Mouse (Mus musculus): ENCODE measurements around the gene Fastkd3. TPM values are rescaled to one million over a fixed set of nuclear protein-coding genes. Genes with fewer than 3 reads are reported as not detected.
"Not testable (repeated sequence)": the region's sequence is repeated elsewhere in the genome, so short reads cannot be mapped to it uniquely, and the experiment has no call there.

Fastkd3 gene
- 10.5 and 13.0 TPM in 2 replicates for polyA plus RNA-seq (2012; rRNA removed)

DNA sequence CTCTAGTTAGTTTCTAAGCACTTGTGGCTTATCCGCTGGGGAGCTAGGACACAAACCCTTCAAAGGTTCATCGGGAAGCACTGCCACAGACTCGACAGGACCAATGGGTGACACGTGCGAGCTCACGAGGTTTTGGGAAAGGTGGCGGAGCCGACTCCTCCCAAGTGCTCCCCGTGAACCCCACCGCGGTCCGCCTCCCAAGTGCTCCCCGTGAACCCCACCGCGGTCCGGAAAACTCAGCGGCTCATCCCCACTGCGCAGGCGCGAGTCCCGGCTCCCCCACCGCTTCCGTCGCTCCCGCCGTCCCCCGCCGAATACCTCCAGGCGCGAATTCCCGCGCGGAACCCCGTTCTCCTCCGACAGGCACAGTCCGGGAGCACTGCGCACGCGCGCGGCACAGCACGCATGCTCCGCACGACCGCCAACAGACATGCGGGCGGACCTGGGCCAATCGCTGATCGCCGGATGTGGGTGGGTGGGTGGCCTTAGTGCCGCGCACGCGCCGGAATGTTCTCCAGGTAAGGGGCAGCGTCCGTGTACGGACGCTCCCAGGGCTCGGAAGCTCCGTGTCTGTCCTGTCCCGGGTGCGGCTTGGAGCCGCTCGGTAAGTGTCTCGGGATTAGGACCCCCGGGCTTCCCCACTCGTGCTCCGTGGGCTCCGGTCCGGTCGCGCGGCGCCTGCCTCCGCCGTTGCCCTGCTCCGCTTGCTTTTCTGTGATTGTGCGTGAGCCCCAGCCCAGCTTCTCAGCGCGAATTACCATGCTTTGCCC is at the start of gene Fastkd3, which contains the start of gene Mtrr:
Gene Fastkd3, plus strand, starts transcription at position 488 of the 770 bp plus-strand sequence.
Gene Mtrr, minus strand, starts transcription at position 403 of the 770 bp plus-strand sequence.
- under 1% methylated on average over 81 of the region's 81 CpGs for WGBS
- peaks cover 3% of the 10 kb centered on the region; the same call in 1 of the 2 replicates for H3K36me3 ChIP-seq (ENCODE audit: control insufficient read depth, insufficient read depth, low read length)

DNA sequence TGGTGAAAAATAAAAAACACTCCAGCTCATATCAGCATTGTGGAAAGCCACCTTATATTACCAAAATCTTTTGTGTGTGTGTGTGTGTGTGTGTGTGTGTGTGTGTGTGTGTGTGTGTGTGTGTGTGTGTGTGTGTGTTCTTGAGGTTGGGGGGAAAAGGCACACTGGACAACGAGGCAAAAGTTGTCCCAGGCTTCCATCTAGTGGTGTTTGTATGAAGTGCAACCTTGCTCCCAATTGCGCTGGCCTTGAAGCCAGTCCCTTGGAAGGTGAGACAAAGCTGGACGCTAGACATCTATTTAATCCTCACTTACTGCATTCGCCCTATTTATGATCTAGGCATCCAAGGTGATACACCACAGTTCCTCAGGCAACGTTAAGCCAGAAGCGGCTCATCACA is 28.6 kb upstream of the Fastkd3 start:
- DNase-seq; H3K27me3 ChIP-seq (replicated peaks; ENCODE audit: control insufficient read depth, insufficient read depth, low read length); H3K4me3 ChIP-seq (ENCODE audit: insufficient read depth, low read depth, low read length); H3K4me1 ChIP-seq (ENCODE audit: control insufficient read depth, insufficient read depth, low read length); H3K27ac ChIP-seq (ENCODE audit: insufficient read depth, low read depth, low read length); H3K36me3 ChIP-seq (ENCODE audit: control insufficient read depth, insufficient read depth, low read length): not testable (repeated sequence)
- peak; percentile 56 for TF ChIP-seq CTCF (conservative IDR thresholded peaks at IDR 0.05; ENCODE audit: insufficient read depth, insufficient read length, low read depth, low read length)
- 16% methylated on average over 5 of the region's 6 CpGs for WGBS

More for the DNA sequence above, at the start of gene Fastkd3, which contains the start of gene Mtrr:
- peak within 1 kb of the TSS; percentile 76 for H3K4me3 ChIP-seq (ENCODE audit: insufficient read depth, low read depth, low read length)
- TF ChIP-seq CTCF (conservative IDR thresholded peaks at IDR 0.05; ENCODE audit: insufficient read depth, insufficient read length, low read depth, low read length) (no peak), POLR2A (IDR thresholded peaks at IDR 0.05; ENCODE audit: low read depth, low read length) (no peak)
- peak; percentile 99 for DNase-seq
- H3K4me1 ChIP-seq (ENCODE audit: control insufficient read depth, insufficient read depth, low read length), result peaks cover 3% of the 10 kb centered on the region; the same call in 1 of the 2 replicates
- peak within 1 kb of the TSS; percentile 64 for H3K27ac ChIP-seq (ENCODE audit: insufficient read depth, low read depth, low read length)
- no peaks in the 10 kb centered on the region for H3K27me3 ChIP-seq (replicated peaks; ENCODE audit: control insufficient read depth, insufficient read depth, low read length)

DNA sequence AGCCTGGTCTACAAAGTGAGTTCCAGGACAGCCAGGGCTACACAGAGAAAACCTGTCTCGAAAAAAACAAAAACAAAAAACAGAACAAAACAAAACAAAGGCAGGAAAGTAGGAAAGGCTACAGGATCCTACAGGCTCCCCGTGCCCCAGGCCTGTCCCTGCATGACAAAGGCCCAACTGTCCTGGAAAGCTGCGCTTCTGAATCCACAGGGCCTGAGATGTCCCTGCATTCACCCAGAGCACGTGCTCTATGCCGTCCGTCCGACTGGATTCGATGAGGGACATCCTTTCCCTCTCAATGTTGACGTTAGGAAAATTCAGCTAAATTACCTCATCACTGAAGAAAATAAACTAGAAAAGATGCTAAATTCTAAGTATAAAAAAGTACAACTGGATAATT is 13.9 kb upstream of the Fastkd3 start:
- H3K27ac ChIP-seq (ENCODE audit: insufficient read depth, low read depth, low read length), result no peak overlapping the region
- no peaks in the 10 kb centered on the region for H3K27me3 ChIP-seq (replicated peaks; ENCODE audit: control insufficient read depth, insufficient read depth, low read length)
- WGBS, result 96% methylated on average over 9 of the region's 9 CpGs
- H3K4me1 ChIP-seq (ENCODE audit: control insufficient read depth, insufficient read depth, low read length), result peaks cover 7% of the 10 kb centered on the region; the same call in 1 of the 2 replicates
- H3K36me3 ChIP-seq (ENCODE audit: control insufficient read depth, insufficient read depth, low read length), result 0 out of 2 replicates have a peak, but pooled peaks cover 2% of the 10 kb centered on the region
- TF ChIP-seq POLR2A (IDR thresholded peaks at IDR 0.05; ENCODE audit: low read depth, low read length) (no peak), CTCF (conservative IDR thresholded peaks at IDR 0.05; ENCODE audit: insufficient read depth, insufficient read length, low read depth, low read length) (no peak)
- DNase-seq, result no peak
- no peak overlapping the region for H3K4me3 ChIP-seq (ENCODE audit: insufficient read depth, low read depth, low read length)

DNA sequence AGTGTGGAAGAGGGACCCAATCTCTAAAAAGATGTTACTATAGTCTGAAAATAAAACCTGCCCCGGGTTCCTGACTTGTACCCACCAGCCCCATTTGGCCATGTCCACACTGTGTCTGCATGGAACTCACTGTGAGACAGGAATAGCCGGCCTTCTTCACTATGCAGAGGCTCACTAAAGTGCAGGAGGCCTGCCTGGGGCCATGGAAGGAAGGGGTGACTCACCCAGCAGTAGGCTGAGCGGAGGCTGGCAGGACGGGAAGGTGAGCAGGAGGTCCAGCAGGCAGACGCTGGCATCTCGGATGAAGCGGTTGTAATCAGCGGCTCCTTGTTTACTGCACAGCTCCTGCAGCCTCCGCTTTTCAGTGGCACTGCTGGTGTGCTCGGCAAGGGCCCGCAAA is 13.5 kb upstream of the Fastkd3 start:
- Histone ChIP-seq H3K36me3 (ENCODE audit: control insufficient read depth, insufficient read depth, low read length) (0 out of 2 replicates have a peak, but pooled peaks cover 2% of the 10 kb centered on the region), H3K27me3 (replicated peaks; ENCODE audit: control insufficient read depth, insufficient read depth, low read length) (no peaks in the 10 kb centered on the region), H3K4me3 (ENCODE audit: insufficient read depth, low read depth, low read length) (no peak overlapping the region), H3K27ac (ENCODE audit: insufficient read depth, low read depth, low read length) (no peak overlapping the region), H3K4me1 (ENCODE audit: control insufficient read depth, insufficient read depth, low read length) (peaks cover 9% of the 10 kb centered on the region; the same call in 1 of the 2 replicates)
- no peak for DNase-seq
- WGBS, result 91% methylated on average over 11 of the region's 11 CpGs
- TF ChIP-seq POLR2A (IDR thresholded peaks at IDR 0.05; ENCODE audit: low read depth, low read length), result no peak
- no peak for TF ChIP-seq CTCF (conservative IDR thresholded peaks at IDR 0.05; ENCODE audit: insufficient read depth, insufficient read length, low read depth, low read length)

DNA sequence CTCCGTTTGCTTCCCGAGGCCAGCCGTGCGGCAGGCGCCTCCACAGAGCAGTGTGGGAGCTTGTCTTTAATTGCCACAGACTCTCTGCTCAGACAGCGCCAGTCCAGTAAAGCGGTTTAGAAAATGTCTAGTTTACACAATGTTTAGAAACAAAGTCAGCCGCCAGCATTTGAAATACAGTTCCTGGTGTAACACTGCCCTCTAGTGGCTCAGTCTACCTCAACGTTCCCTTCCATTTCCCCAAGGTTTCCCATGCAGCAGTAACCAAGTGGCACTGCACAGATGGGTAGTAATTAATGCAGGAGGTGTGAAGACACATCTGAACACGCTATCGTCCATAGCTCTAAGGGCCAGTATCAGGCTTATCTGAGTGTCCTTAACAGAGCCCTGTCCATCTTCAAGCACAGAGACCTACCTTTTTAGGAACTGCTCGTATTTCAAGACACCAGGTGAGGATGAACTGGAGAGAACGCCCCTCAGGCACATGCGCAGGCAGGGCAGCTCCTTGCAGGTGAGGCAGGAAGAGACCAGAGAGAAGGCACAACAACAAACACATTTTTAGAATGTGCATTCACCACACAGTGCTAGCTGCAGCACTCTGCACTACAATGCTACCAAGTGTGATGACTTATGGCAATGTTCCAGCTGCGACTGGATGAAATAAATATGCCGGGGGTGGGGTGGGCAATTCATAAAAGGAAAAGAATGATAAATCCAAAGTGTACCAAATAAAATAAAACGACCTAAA is 12.3 kb upstream of the Fastkd3 start:
- WGBS, result 56% methylated on average over 17 of the region's 17 CpGs
- Histone ChIP-seq H3K27me3 (replicated peaks; ENCODE audit: control insufficient read depth, insufficient read depth, low read length) (no peaks in the 10 kb centered on the region), H3K27ac (ENCODE audit: insufficient read depth, low read depth, low read length) (no peak overlapping the region), H3K4me1 (ENCODE audit: control insufficient read depth, insufficient read depth, low read length) (peaks cover 9% of the 10 kb centered on the region; the same call in 1 of the 2 replicates), H3K4me3 (ENCODE audit: insufficient read depth, low read depth, low read length) (no peak overlapping the region), H3K36me3 (ENCODE audit: control insufficient read depth, insufficient read depth, low read length) (0 out of 2 replicates have a peak, but pooled peaks cover 2% of the 10 kb centered on the region)
- DNase-seq, result peak; percentile 66
- peak; percentile 73 for TF ChIP-seq CTCF (conservative IDR thresholded peaks at IDR 0.05; ENCODE audit: insufficient read depth, insufficient read length, low read depth, low read length)
- TF ChIP-seq POLR2A (IDR thresholded peaks at IDR 0.05; ENCODE audit: low read depth, low read length), result no peak

DNA sequence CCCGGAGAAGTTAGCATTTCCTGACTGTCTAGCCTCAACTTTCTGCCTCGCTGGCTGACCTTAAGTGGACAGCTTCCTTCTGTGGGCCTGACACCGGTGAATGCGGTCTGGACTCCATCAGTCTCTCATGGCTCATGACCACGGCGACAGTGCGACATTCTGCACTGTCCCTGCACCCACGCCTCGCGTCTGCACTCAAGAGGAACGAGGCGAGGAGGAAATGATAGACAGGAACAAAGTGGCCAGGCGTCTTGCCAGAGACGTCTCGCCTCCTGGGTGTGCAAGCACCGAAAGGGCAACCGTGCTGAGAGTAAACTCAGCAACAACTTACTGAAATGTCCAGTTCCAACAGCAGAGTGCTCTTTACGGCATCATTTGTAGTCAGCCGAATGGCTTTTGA is 9.8 kb upstream of the Fastkd3 start:
- peak overlapping the region; percentile 66 for H3K27ac ChIP-seq (ENCODE audit: insufficient read depth, low read depth, low read length)
- no peak for TF ChIP-seq POLR2A (IDR thresholded peaks at IDR 0.05; ENCODE audit: low read depth, low read length)
- TF ChIP-seq CTCF (conservative IDR thresholded peaks at IDR 0.05; ENCODE audit: insufficient read depth, insufficient read length, low read depth, low read length), result no peak
- peaks cover 9% of the 10 kb centered on the region; the same call in 1 of the 2 replicates for H3K4me1 ChIP-seq (ENCODE audit: control insufficient read depth, insufficient read depth, low read length)
- peak; percentile 21 for DNase-seq
- H3K27me3 ChIP-seq (replicated peaks; ENCODE audit: control insufficient read depth, insufficient read depth, low read length), result no peaks in the 10 kb centered on the region
- 0 out of 2 replicates have a peak, but pooled peaks cover 2% of the 10 kb centered on the region for H3K36me3 ChIP-seq (ENCODE audit: control insufficient read depth, insufficient read depth, low read length)
- no peak overlapping the region for H3K4me3 ChIP-seq (ENCODE audit: insufficient read depth, low read depth, low read length)
- 45% methylated on average over 19 of the region's 19 CpGs for WGBS
